Mouse (Mus musculus): ENCODE data around the gene Spdye4c. TPM values are rescaled to one million over a fixed set of nuclear protein-coding genes. Genes with fewer than 3 reads are reported as not detected.

The Spdye4c gene
- polyA plus RNA-seq, 1 experiment from 2014 or later = not detected

DNA sequence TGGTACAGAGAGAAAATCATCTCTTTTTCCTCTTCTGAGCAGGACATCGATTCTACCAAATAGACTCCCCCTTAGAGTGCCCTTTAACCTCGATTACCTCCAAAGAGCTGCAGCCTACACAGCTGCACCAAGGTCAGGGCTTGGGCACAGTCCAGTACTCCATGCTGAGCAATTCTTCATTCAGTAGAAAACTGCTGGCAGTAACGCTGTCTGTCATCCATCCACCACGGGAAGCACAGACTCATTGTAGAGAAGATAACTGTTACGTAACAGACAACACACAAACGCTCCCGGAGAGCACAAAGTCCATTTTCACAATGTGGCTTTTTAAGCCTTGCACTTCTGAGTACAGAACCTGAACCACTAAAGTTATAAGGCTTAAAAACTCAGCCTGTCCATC is 21.3 kb downstream of the Spdye4c start:
- Histone ChIP-seq H3K9me3 (ENCODE audit: control insufficient read depth, low read length) (no peaks in the 10 kb centered on the region), H3K27me3 (ENCODE audit: control insufficient read depth, insufficient read depth, low read length) (no peaks in the 10 kb centered on the region), H3K4me2 (replicated peaks; ENCODE audit: low read depth) (no peak overlapping the region), H3K4me3 (ENCODE audit: low read depth, low read length) (no peak overlapping the region), H3K9ac (ENCODE audit: low read length) (no peak overlapping the region), H3K36me3 (ENCODE audit: control insufficient read depth, insufficient read depth, low read length) (peaks cover 14% of the 10 kb centered on the region), H3K27ac (replicated peaks) (no peak overlapping the region), H3K4me1 (replicated peaks; ENCODE audit: control insufficient read depth, insufficient read depth) (no peaks in the 10 kb centered on the region)
- TF ChIP-seq EP300 (optimal IDR thresholded peaks at IDR 0.05) = no peak
- no peak for TF ChIP-seq CTCF (IDR thresholded peaks at IDR 0.05; ENCODE audit: low read depth)
- 87% methylated on average over 7 of the region's 7 CpGs for WGBS
- DNase-seq (ENCODE audit: low spot score) (no peak), ATAC-seq (ENCODE audit: low FRiP score, low TSS enrichment) (0 out of 2 replicates have a peak, but pooled peaks have one; percentile 26)

DNA sequence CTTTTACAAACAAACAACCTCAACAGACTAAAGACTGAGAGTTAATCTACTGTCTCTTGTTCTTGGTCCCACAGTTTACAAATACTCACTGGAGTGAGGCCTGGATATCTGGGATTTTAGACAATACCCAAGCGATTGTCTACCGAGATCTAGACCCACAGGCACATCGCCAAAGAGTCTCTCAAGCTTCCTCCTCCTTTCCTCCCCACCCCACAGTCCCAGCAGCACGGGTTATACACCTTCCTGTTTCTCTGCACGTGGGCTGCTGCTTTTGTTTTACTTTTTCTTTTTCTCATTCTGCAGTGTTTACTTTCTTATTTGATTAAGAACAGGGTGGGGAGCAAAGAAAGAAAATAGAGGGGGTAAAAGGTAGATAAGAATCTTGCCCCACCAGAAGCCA is 22.4 kb downstream of the Spdye4c start:
- Histone ChIP-seq H3K27ac (replicated peaks) (no peak overlapping the region), H3K9ac (ENCODE audit: low read length) (no peak overlapping the region), H3K4me3 (ENCODE audit: low read depth, low read length) (no peak overlapping the region), H3K4me2 (replicated peaks; ENCODE audit: low read depth) (no peak overlapping the region), H3K36me3 (ENCODE audit: control insufficient read depth, insufficient read depth, low read length) (peaks cover 18% of the 10 kb centered on the region), H3K27me3 (ENCODE audit: control insufficient read depth, insufficient read depth, low read length) (no peaks in the 10 kb centered on the region), H3K9me3 (ENCODE audit: control insufficient read depth, low read length) (no peaks in the 10 kb centered on the region), H3K4me1 (replicated peaks; ENCODE audit: control insufficient read depth, insufficient read depth) (no peaks in the 10 kb centered on the region)
- DNase-seq (ENCODE audit: low spot score) (no peak), ATAC-seq (ENCODE audit: low FRiP score, low TSS enrichment) (no peak)
- 49% methylated on average over 5 of the region's 5 CpGs for WGBS
- TF ChIP-seq CTCF (IDR thresholded peaks at IDR 0.05; ENCODE audit: low read depth) (no peak), EP300 (optimal IDR thresholded peaks at IDR 0.05) (no peak)

DNA sequence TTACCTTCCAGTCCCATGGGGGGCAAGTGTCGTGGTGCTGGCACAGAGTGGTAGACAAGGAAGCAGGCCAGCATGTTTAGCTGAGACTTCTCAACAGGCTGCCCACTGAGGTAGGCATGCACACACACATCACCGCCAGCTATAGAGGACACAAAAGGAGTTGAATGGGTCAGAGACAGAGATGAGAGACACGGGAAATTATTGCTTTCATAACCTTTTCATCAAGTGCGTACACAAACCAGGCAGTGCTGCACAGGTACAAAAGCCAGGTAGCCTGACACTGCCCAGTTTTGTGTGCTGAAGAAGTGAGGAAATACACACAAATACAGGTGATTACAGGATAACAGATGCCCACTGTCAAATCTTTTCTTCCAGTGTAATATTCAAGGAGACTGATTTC is 24.4 kb downstream of the Spdye4c start:
- H3K27ac ChIP-seq (replicated peaks) = no peak overlapping the region
- DNase-seq (ENCODE audit: low spot score) = no peak
- no peak overlapping the region for H3K9ac ChIP-seq (ENCODE audit: low read length)
- no peaks in the 10 kb centered on the region for H3K27me3 ChIP-seq (ENCODE audit: control insufficient read depth, insufficient read depth, low read length)
- ATAC-seq (ENCODE audit: low FRiP score, low TSS enrichment) = no peak
- H3K9me3 ChIP-seq (ENCODE audit: control insufficient read depth, low read length) = no peaks in the 10 kb centered on the region
- H3K36me3 ChIP-seq (ENCODE audit: control insufficient read depth, insufficient read depth, low read length) = peaks cover 30% of the 10 kb centered on the region
- no peak overlapping the region for H3K4me2 ChIP-seq (replicated peaks; ENCODE audit: low read depth)
- WGBS = 82% methylated on average over 4 of the region's 4 CpGs
- no peak for TF ChIP-seq EP300 (optimal IDR thresholded peaks at IDR 0.05)
- no peak for TF ChIP-seq CTCF (IDR thresholded peaks at IDR 0.05; ENCODE audit: low read depth)
- H3K4me1 ChIP-seq (replicated peaks; ENCODE audit: control insufficient read depth, insufficient read depth) = no peaks in the 10 kb centered on the region
- H3K4me3 ChIP-seq (ENCODE audit: low read depth, low read length) = no peak overlapping the region

DNA sequence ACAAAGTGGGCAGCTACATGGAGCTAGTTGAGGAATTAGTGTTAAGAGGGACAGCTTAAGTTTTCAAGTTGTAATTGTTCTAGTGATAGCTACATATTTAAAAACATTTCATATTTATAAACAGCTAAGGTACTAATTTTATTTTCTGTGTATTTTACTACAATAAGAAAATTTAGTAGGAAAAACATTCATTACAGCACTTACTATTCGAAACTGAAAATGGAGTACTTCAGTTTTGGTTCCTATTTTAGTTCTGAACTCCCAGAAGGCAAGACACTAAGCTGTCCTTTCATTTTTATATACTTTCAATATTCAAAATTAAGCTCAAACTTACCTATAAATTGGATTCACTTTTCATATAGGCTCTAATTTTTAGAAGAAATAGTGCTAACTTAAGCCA is 29.6 kb downstream of the Spdye4c start:
- H3K4me2 ChIP-seq (replicated peaks; ENCODE audit: low read depth) = no peak overlapping the region
- TF ChIP-seq EP300 (optimal IDR thresholded peaks at IDR 0.05) = no peak
- no peak for TF ChIP-seq CTCF (IDR thresholded peaks at IDR 0.05; ENCODE audit: low read depth)
- ATAC-seq (ENCODE audit: low FRiP score, low TSS enrichment) (no peak), DNase-seq (ENCODE audit: low spot score) (no peak)
- H3K36me3 ChIP-seq (ENCODE audit: control insufficient read depth, insufficient read depth, low read length) = peaks cover 39% of the 10 kb centered on the region
- H3K4me1 ChIP-seq (replicated peaks; ENCODE audit: control insufficient read depth, insufficient read depth) = no peaks in the 10 kb centered on the region
- H3K9me3 ChIP-seq (ENCODE audit: control insufficient read depth, low read length) = no peaks in the 10 kb centered on the region
- no peak overlapping the region for H3K9ac ChIP-seq (ENCODE audit: low read length)
- H3K27ac ChIP-seq (replicated peaks) = no peak overlapping the region
- no peak overlapping the region for H3K4me3 ChIP-seq (ENCODE audit: low read depth, low read length)
- 84% methylated on average over 1 of the region's 1 CpGs for WGBS
- H3K27me3 ChIP-seq (ENCODE audit: control insufficient read depth, insufficient read depth, low read length) = no peaks in the 10 kb centered on the region

Other genes with a start within 250 kb of the Spdye4c start
- 12.0 and 13.3 TPM in 2 replicates for gene Anapc1, start 96.2 kb downstream of the Spdye4c start, polyA plus RNA-seq (2015; fragmentation: Nextera tagmentation; extraction: Ambion mirVana)
- gene Mertk, start 107.7 kb downstream of the Spdye4c start, polyA plus RNA-seq (2015; fragmentation: Nextera tagmentation; extraction: Ambion mirVana) = 1.4 and 1.6 TPM in 2 replicates
- 26.4 and 31.9 TPM in 2 replicates for gene Tmem87b, start 226.9 kb downstream of the Spdye4c start, polyA plus RNA-seq (2015; fragmentation: Nextera tagmentation; extraction: Ambion mirVana)